Mouse (Mus musculus) adrenal gland, adult 10 weeks (tissue): ENCODE results near the gene Rpgrip1l. TPM values are rescaled to one million over a fixed set of nuclear protein-coding genes. Genes with fewer than 3 reads are reported as not detected.

Source experiments
- polyA plus RNA-seq: library from polyadenylated mRNA; stranded (reverse); fragments of 350-450 nt; fragmentation: Illumina TruSeq; extraction: RNeasy Lipid Tissue Mini Kit (QIAGEN cat#74804); gene quantifications from one replicate; pipeline ENCODE4 v1.2.3, GENCODE M21; 2014; ENCODE audit warnings: low read depth, low replicate concordance

The Rpgrip1l gene
- 14.8 TPM for polyA plus RNA-seq

DNA sequence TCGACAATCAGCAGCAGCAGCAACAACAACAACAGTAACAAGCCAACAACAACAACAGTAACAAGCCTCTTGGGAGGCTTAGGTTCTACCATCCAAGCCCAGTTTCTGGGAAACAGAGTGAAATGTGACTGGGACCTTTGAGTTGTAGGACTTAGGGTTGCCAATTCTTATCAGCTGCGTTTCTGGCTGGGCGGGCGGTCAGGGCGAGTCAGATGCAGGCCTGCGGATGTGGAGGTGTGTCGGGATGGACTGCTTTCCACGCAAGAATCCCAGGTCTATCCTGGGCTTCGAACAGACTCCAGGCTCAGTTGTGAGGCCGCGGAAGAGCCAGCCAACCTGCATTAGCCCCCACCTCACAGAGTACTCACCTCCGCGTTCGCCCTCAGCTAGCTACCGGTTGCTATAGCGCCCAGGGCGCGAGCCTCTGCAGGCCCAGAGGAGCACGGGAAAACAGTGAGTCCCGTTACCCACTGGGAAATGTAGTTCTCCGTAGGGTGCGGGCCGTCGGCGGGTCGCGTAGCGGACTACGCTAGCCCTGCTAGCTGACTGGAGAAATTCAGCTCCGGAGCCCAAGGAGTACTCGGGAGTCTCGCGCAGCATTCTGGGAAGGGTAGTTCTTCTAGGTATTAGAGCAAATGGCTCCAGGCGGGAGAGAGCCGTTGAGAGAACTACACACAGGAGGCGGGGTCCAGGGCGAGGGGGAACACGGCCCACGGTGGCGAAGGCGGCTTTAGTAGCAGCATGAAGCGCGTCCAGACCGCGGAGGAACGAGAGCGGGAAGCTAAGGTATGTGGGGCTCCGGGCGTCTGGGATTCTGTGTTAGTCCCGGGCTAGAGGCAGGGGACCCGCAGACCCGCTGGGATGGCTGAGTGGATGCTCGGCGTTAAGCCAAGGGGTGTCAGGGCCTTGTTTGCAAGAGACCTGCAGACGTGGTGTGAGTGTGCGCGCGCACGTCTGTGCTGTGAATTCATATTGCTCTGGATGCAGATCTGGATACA, at the start of gene Rpgrip1l, which contains the start of gene Fto:
TSS of gene Rpgrip1l (minus strand) at position 428 of the 998 bp plus-strand sequence.
TSS of gene Fto (plus strand) at position 691 of the 998 bp plus-strand sequence.

DNA sequence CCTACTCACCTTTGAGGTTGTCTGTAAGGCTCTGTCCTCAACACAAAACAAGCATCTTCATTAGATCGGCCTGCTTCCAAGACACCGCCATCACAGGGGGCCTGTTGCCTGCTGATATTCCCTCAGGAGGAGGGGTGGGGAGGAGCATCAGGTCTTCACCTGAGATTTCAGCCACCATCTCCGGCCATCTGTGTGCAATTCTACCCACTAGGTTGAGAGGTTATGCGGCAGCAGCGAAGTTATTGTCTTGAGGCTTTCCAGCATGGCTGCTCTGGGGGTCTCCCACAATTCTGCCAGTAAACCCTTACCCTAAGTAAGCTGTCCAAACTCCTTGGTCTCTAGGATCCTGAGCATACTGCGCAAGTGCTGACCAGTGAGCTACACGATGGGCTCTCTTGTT, 113.2 kb downstream of the Rpgrip1l start, which contains the start of gene Aktip:
TSS of gene Aktip (minus strand) at position 101 of the 400 bp plus-strand sequence.

Other genes with a start within 250 kb of the Rpgrip1l start
- 88.9 TPM for gene Rbl2, start 243.2 kb downstream of the Rpgrip1l start, polyA plus RNA-seq
- gene Aktip, start 113.3 kb downstream of the Rpgrip1l start, polyA plus RNA-seq: 64.7 TPM
- 65.0 TPM for gene Fto, start 263 bp upstream of the Rpgrip1l start, polyA plus RNA-seq